Mouse (Mus musculus) telencephalon, adult 2 months (tissue): ENCODE data around the gene Nipa2.
"Not testable (repeated sequence)": the region's sequence is repeated elsewhere in the genome, so short reads cannot be mapped to it uniquely, and the experiment has no call there.

Experiments
- DNase-seq: peaks from one replicate; pipeline ENCODE4 v3.0.0-alpha.2; 2011; ENCODE audit warnings: low read depth, low spot score

Gene Nipa2

GRCm38 (mm10) chr7:55938341-55938740, 23.9 kb downstream of the Nipa2 start:
- DNase-seq, result no peak

GRCm38 (mm10) chr7:55935025-55935424, 27.3 kb downstream of the Nipa2 start:
- DNase-seq, result no peak

GRCm38 (mm10) chr7:55928649-55929048, 33.6 kb downstream of the Nipa2 start:
- DNase-seq, result no peak

- no peak for DNase-seq
These were observed 35.0 kb downstream of the Nipa2 start for GRCm38 (mm10) chr7:55927262-55927661.

GRCm38 (mm10) chr7:55918365-55918764, 43.9 kb downstream of the Nipa2 start:
- not testable (repeated sequence) for DNase-seq

GRCm38 (mm10) chr7:55912118-55912517, 50.2 kb downstream of the Nipa2 start:
- DNase-seq, result no peak

- DNase-seq, result no peak
These were observed 50.9 kb downstream of the Nipa2 start for GRCm38 (mm10) chr7:55911371-55911770.

- DNase-seq, result no peak
These were observed 51.9 kb downstream of the Nipa2 start for GRCm38 (mm10) chr7:55910356-55910755.

GRCm38 (mm10) chr7:55909519-55909918, 52.8 kb downstream of the Nipa2 start:
- DNase-seq, result no peak

GRCm38 (mm10) chr7:55905449-55905848, 56.8 kb downstream of the Nipa2 start:
- DNase-seq, result no peak

GRCm38 (mm10) chr7:55903766-55904165, 58.5 kb downstream of the Nipa2 start:
- DNase-seq, result no peak

- DNase-seq, result peak; percentile 22
These were observed 70.5 kb downstream of the Nipa2 start for GRCm38 (mm10) chr7:55891797-55892196.

GRCm38 (mm10) chr7:55890731-55891130, 71.5 kb downstream of the Nipa2 start:
- DNase-seq, result peak; percentile 42

- DNase-seq, result no peak
These were observed 72.3 kb downstream of the Nipa2 start for GRCm38 (mm10) chr7:55889996-55890395.

GRCm38 (mm10) chr7:55888603-55889002, 73.7 kb downstream of the Nipa2 start:
- no peak for DNase-seq
